Mouse (Mus musculus): Measurements from ENCODE around the gene Ube2ql1. TPM values are rescaled to one million over a fixed set of nuclear protein-coding genes. Genes with fewer than 3 reads are reported as not detected.

The Ube2ql1 gene
- 0.02 and 0.16 TPM in 2 replicates for polyA plus RNA-seq (2015; fragmentation: Nextera tagmentation; extraction: Ambion mirVana)

- Histone ChIP-seq H3K4me3 (ENCODE audit: low read depth, low read length) (peak within 1 kb of the TSS; percentile 54), H3K9ac (ENCODE audit: low read depth, low read length) (peak within 1 kb of the TSS; percentile 20; the same call in 1 of the 2 replicates), H3K4me2 (ENCODE audit: low read depth, low read length) (peak within 1 kb of the TSS; percentile 64), H3K36me3 (ENCODE audit: control insufficient read depth, insufficient read depth) (no peaks in the 10 kb centered on the region), H3K27me3 (ENCODE audit: control insufficient read depth, insufficient read depth, low read depth, low read length) (peaks cover 46% of the 10 kb centered on the region), H3K9me3 (replicated peaks; ENCODE audit: control insufficient read depth, low read length) (no peaks in the 10 kb centered on the region), H3K27ac (ENCODE audit: low read length) (no peak within 1 kb of the TSS), H3K4me1 (ENCODE audit: control insufficient read depth, low read depth, low read length) (no peaks in the 10 kb centered on the region)
- 1% methylated on average over 44 of the region's 46 CpGs for WGBS (ENCODE audit: insufficient replicate concordance)
- peak; percentile 89 for ATAC-seq (ENCODE audit: low read depth)
Observed at GRCm38 (mm10) chr13:69739759-69740135, at the start of gene Ube2ql1. Ube2ql1 (minus strand) TSS chr13:69739889.

- Histone ChIP-seq H3K27ac (ENCODE audit: low read length) (no peak overlapping the region), H3K4me3 (ENCODE audit: low read depth, low read length) (no peak overlapping the region), H3K27me3 (ENCODE audit: control insufficient read depth, insufficient read depth, low read depth, low read length) (no peaks in the 10 kb centered on the region), H3K4me1 (ENCODE audit: control insufficient read depth, low read depth, low read length) (no peaks in the 10 kb centered on the region), H3K4me2 (ENCODE audit: low read depth, low read length) (no peak overlapping the region), H3K9me3 (replicated peaks; ENCODE audit: control insufficient read depth, low read length) (no peaks in the 10 kb centered on the region), H3K36me3 (ENCODE audit: control insufficient read depth, insufficient read depth) (no peaks in the 10 kb centered on the region), H3K9ac (ENCODE audit: low read depth, low read length) (no peak overlapping the region)
- ATAC-seq (ENCODE audit: low read depth): no peak
- WGBS (ENCODE audit: insufficient replicate concordance): 19% methylated on average over 5 of the region's 5 CpGs
Observed at GRCm38 (mm10) chr13:69788704-69789103, 49.0 kb upstream of the Ube2ql1 start.

GRCm38 (mm10) chr13:69778221-69778620 lies 38.5 kb upstream of the Ube2ql1 start:
- H3K4me2 ChIP-seq (ENCODE audit: low read depth, low read length): no peak overlapping the region

GRCm38 (mm10) chr13:69772358-69772757 lies 32.7 kb upstream of the Ube2ql1 start:
- Histone ChIP-seq H3K36me3 (ENCODE audit: control insufficient read depth, insufficient read depth) (no peaks in the 10 kb centered on the region), H3K9me3 (replicated peaks; ENCODE audit: control insufficient read depth, low read length) (peaks cover 2% of the 10 kb centered on the region), H3K4me1 (ENCODE audit: control insufficient read depth, low read depth, low read length) (no peaks in the 10 kb centered on the region), H3K9ac (ENCODE audit: low read depth, low read length) (no peak overlapping the region), H3K27me3 (ENCODE audit: control insufficient read depth, insufficient read depth, low read depth, low read length) (no peaks in the 10 kb centered on the region), H3K4me2 (ENCODE audit: low read depth, low read length) (no peak overlapping the region), H3K27ac (ENCODE audit: low read length) (no peak overlapping the region), H3K4me3 (ENCODE audit: low read depth, low read length) (no peak overlapping the region)
- 67% methylated on average over 4 of the region's 4 CpGs for WGBS (ENCODE audit: insufficient replicate concordance)
- no peak for ATAC-seq (ENCODE audit: low read depth)

More at GRCm38 (mm10) chr13:69778221-69778620, 38.5 kb upstream of the Ube2ql1 start:
- H3K36me3 ChIP-seq (ENCODE audit: control insufficient read depth, insufficient read depth): no peaks in the 10 kb centered on the region
- no peaks in the 10 kb centered on the region for H3K9me3 ChIP-seq (replicated peaks; ENCODE audit: control insufficient read depth, low read length)
- ATAC-seq (ENCODE audit: low read depth): no peak
- H3K9ac ChIP-seq (ENCODE audit: low read depth, low read length): no peak overlapping the region
- no peaks in the 10 kb centered on the region for H3K27me3 ChIP-seq (ENCODE audit: control insufficient read depth, insufficient read depth, low read depth, low read length)
- no peak overlapping the region for H3K4me3 ChIP-seq (ENCODE audit: low read depth, low read length)
- no peaks in the 10 kb centered on the region for H3K4me1 ChIP-seq (ENCODE audit: control insufficient read depth, low read depth, low read length)
- H3K27ac ChIP-seq (ENCODE audit: low read length): no peak overlapping the region
- 79% methylated on average over 19 of the region's 19 CpGs for WGBS (ENCODE audit: insufficient replicate concordance)

GRCm38 (mm10) chr13:69770538-69771456 lies 31.1 kb upstream of the Ube2ql1 start:
- no peaks in the 10 kb centered on the region for H3K4me1 ChIP-seq (ENCODE audit: control insufficient read depth, low read depth, low read length)
- no peak for ATAC-seq (ENCODE audit: low read depth)
- peaks cover 2% of the 10 kb centered on the region for H3K9me3 ChIP-seq (replicated peaks; ENCODE audit: control insufficient read depth, low read length)
- no peak overlapping the region for H3K9ac ChIP-seq (ENCODE audit: low read depth, low read length)
- no peak overlapping the region for H3K27ac ChIP-seq (ENCODE audit: low read length)
- no peak overlapping the region for H3K4me3 ChIP-seq (ENCODE audit: low read depth, low read length)
- no peaks in the 10 kb centered on the region for H3K27me3 ChIP-seq (ENCODE audit: control insufficient read depth, insufficient read depth, low read depth, low read length)
- H3K4me2 ChIP-seq (ENCODE audit: low read depth, low read length): no peak overlapping the region
- 59% methylated on average over 12 of the region's 12 CpGs for WGBS (ENCODE audit: insufficient replicate concordance)
- H3K36me3 ChIP-seq (ENCODE audit: control insufficient read depth, insufficient read depth): no peaks in the 10 kb centered on the region

GRCm38 (mm10) chr13:69768152-69768551 lies 28.5 kb upstream of the Ube2ql1 start:
- ATAC-seq (ENCODE audit: low read depth): no peak
- H3K4me1 ChIP-seq (ENCODE audit: control insufficient read depth, low read depth, low read length): no peaks in the 10 kb centered on the region
- no peak overlapping the region for H3K9ac ChIP-seq (ENCODE audit: low read depth, low read length)

GRCm38 (mm10) chr13:69764646-69765045 lies 25.0 kb upstream of the Ube2ql1 start:
- H3K36me3 ChIP-seq (ENCODE audit: control insufficient read depth, insufficient read depth): no peaks in the 10 kb centered on the region
- H3K9me3 ChIP-seq (replicated peaks; ENCODE audit: control insufficient read depth, low read length): peaks cover 2% of the 10 kb centered on the region
- ATAC-seq (ENCODE audit: low read depth): no peak
- no peaks in the 10 kb centered on the region for H3K4me1 ChIP-seq (ENCODE audit: control insufficient read depth, low read depth, low read length)
- H3K27me3 ChIP-seq (ENCODE audit: control insufficient read depth, insufficient read depth, low read depth, low read length): no peaks in the 10 kb centered on the region
- 74% methylated on average over 9 of the region's 9 CpGs for WGBS (ENCODE audit: insufficient replicate concordance)
- no peak overlapping the region for H3K4me3 ChIP-seq (ENCODE audit: low read depth, low read length)
- no peak overlapping the region for H3K9ac ChIP-seq (ENCODE audit: low read depth, low read length)
- H3K4me2 ChIP-seq (ENCODE audit: low read depth, low read length): no peak overlapping the region
- H3K27ac ChIP-seq (ENCODE audit: low read length): no peak overlapping the region

More at GRCm38 (mm10) chr13:69768152-69768551, 28.5 kb upstream of the Ube2ql1 start:
- no peak overlapping the region for H3K4me3 ChIP-seq (ENCODE audit: low read depth, low read length)
- H3K9me3 ChIP-seq (replicated peaks; ENCODE audit: control insufficient read depth, low read length): peaks cover 2% of the 10 kb centered on the region
- no peak overlapping the region for H3K27ac ChIP-seq (ENCODE audit: low read length)
- H3K4me2 ChIP-seq (ENCODE audit: low read depth, low read length): no peak overlapping the region
- no peaks in the 10 kb centered on the region for H3K36me3 ChIP-seq (ENCODE audit: control insufficient read depth, insufficient read depth)
- WGBS (ENCODE audit: insufficient replicate concordance): 67% methylated on average over 10 of the region's 10 CpGs
- H3K27me3 ChIP-seq (ENCODE audit: control insufficient read depth, insufficient read depth, low read depth, low read length): no peaks in the 10 kb centered on the region

GRCm38 (mm10) chr13:69761393-69761792 lies 21.7 kb upstream of the Ube2ql1 start:
- H3K4me3 ChIP-seq (ENCODE audit: low read depth, low read length): no peak overlapping the region
- H3K27ac ChIP-seq (ENCODE audit: low read length): no peak overlapping the region
- ATAC-seq (ENCODE audit: low read depth): no peak
- no peaks in the 10 kb centered on the region for H3K9me3 ChIP-seq (replicated peaks; ENCODE audit: control insufficient read depth, low read length)
- no peaks in the 10 kb centered on the region for H3K36me3 ChIP-seq (ENCODE audit: control insufficient read depth, insufficient read depth)
- 62% methylated on average over 10 of the region's 10 CpGs for WGBS (ENCODE audit: insufficient replicate concordance)
- no peaks in the 10 kb centered on the region for H3K4me1 ChIP-seq (ENCODE audit: control insufficient read depth, low read depth, low read length)
- no peaks in the 10 kb centered on the region for H3K27me3 ChIP-seq (ENCODE audit: control insufficient read depth, insufficient read depth, low read depth, low read length)
- no peak overlapping the region for H3K4me2 ChIP-seq (ENCODE audit: low read depth, low read length)
- H3K9ac ChIP-seq (ENCODE audit: low read depth, low read length): no peak overlapping the region

- Histone ChIP-seq H3K9ac (ENCODE audit: low read depth, low read length) (no peak overlapping the region), H3K27ac (ENCODE audit: low read length) (no peak overlapping the region), H3K4me2 (ENCODE audit: low read depth, low read length) (no peak overlapping the region), H3K27me3 (ENCODE audit: control insufficient read depth, insufficient read depth, low read depth, low read length) (no peaks in the 10 kb centered on the region), H3K9me3 (replicated peaks; ENCODE audit: control insufficient read depth, low read length) (no peaks in the 10 kb centered on the region), H3K36me3 (ENCODE audit: control insufficient read depth, insufficient read depth) (no peaks in the 10 kb centered on the region), H3K4me3 (ENCODE audit: low read depth, low read length) (no peak overlapping the region), H3K4me1 (ENCODE audit: control insufficient read depth, low read depth, low read length) (no peaks in the 10 kb centered on the region)
- WGBS (ENCODE audit: insufficient replicate concordance): 69% methylated on average over 6 of the region's 6 CpGs
- ATAC-seq (ENCODE audit: low read depth): no peak
Observed at GRCm38 (mm10) chr13:69758979-69759378, 19.3 kb upstream of the Ube2ql1 start.

All from liver, embryonic 16.5 days (tissue).